Mouse (Mus musculus) adrenal gland, adult 2 months (tissue): ENCODE measurements at regions not wholly inside any gene's neighbourhood (a gene's known extent, or its start where the extent isn't known, plus 50 kb on each side); places are given as distances from the start of the nearest gene placed in this dataset.
A peak's percentile ranks its signal among the peaks of the same experiment; 100 is the strongest.

Experiments
- DNase-seq: peaks from one replicate; pipeline ENCODE4 v3.0.0; 2021

GRCm38 (mm10) chr19:54248256-54248936 lies 204.4 kb downstream of the Adra2a start:
- no peak for DNase-seq

GRCm38 (mm10) chr19:54252145-54252664 lies 208.3 kb downstream of the Adra2a start:
- no peak for DNase-seq

- DNase-seq, result no peak
Measured at GRCm38 (mm10) chr19:54257889-54258288, 213.9 kb downstream of the Adra2a start.

GRCm38 (mm10) chr19:54259175-54259574 lies 215.2 kb downstream of the Adra2a start:
- no peak for DNase-seq

GRCm38 (mm10) chr19:54277368-54277767 lies 233.4 kb downstream of the Adra2a start:
- no peak for DNase-seq

GRCm38 (mm10) chr19:54285481-54285880 lies 241.5 kb downstream of the Adra2a start:
- no peak for DNase-seq

- no peak for DNase-seq
Measured at GRCm38 (mm10) chr19:54297663-54298388, 253.9 kb downstream of the Adra2a start.

GRCm38 (mm10) chr19:54311289-54311688 lies 267.3 kb downstream of the Adra2a start:
- DNase-seq, result no peak

GRCm38 (mm10) chr19:54311723-54312122 lies 267.8 kb downstream of the Adra2a start:
- no peak for DNase-seq

GRCm38 (mm10) chr19:54323276-54323675 lies 279.3 kb downstream of the Adra2a start:
- no peak for DNase-seq

- DNase-seq, result no peak
Measured at GRCm38 (mm10) chr19:54324991-54325390, 281.0 kb downstream of the Adra2a start.

- no peak for DNase-seq
Measured at GRCm38 (mm10) chr19:54332140-54332539, 288.2 kb downstream of the Adra2a start.

GRCm38 (mm10) chr19:54340778-54341291 lies 296.9 kb downstream of the Adra2a start:
- DNase-seq, result no peak

GRCm38 (mm10) chr19:54359731-54360130 lies 315.8 kb downstream of the Adra2a start:
- no peak for DNase-seq

GRCm38 (mm10) chr19:54360660-54361059 lies 316.7 kb downstream of the Adra2a start:
- DNase-seq, result no peak

GRCm38 (mm10) chr19:54385101-54385500 lies 341.1 kb downstream of the Adra2a start:
- peak; percentile 52 for DNase-seq

- no peak for DNase-seq
Measured at GRCm38 (mm10) chr19:54391406-54391805, 347.5 kb downstream of the Adra2a start.

GRCm38 (mm10) chr19:54399651-54400050 lies 355.7 kb downstream of the Adra2a start:
- no peak for DNase-seq

- DNase-seq, result no peak
Measured at GRCm38 (mm10) chr19:54407904-54408303, 364.0 kb downstream of the Adra2a start.

- no peak for DNase-seq
Measured at GRCm38 (mm10) chr19:54429062-54429461, 385.1 kb downstream of the Adra2a start.

GRCm38 (mm10) chr19:54440713-54441112 lies 396.8 kb downstream of the Adra2a start:
- no peak for DNase-seq

- no peak for DNase-seq
Measured at GRCm38 (mm10) chr19:54460426-54461170, 416.6 kb downstream of the Adra2a start.
